Mouse (Mus musculus) stomach, embryonic 14.5 days (tissue): ENCODE measurements at regions not wholly inside any gene's neighbourhood (a gene's known extent, or its start where the extent isn't known, plus 50 kb on each side); places are given as distances from the start of the nearest gene placed in this dataset.

ENCODE experiments used
- ATAC-seq: fragments of 200-750 bp; cut with Nextera tagmentation; 2 replicates; pipeline ENCODE4 v1.8.0; 2017; ENCODE audit warnings: low read depth, moderate TSS enrichment; ENCODE audit not compliant: insufficient number of reproducible peaks, insufficient read depth, low FRiP score
- H3K27ac ChIP-seq: fragments of 300-500 bp; sonication (generic); 2 replicates; pipeline ENCODE4 v1.5.1; 2014; ENCODE audit warnings: mild to moderate bottlenecking, low read length, moderate library complexity, mixed read lengths
- H3K27me3 ChIP-seq: fragments of 300-500 bp; sonication (generic); 2 replicates; pipeline ENCODE4 v1.6.1; 2014; ENCODE audit warnings: low read length, control low read depth, mixed read lengths; ENCODE audit not compliant: control insufficient read depth, insufficient read depth
- H3K36me3 ChIP-seq: fragments of 300-500 bp; sonication (generic); 2 replicates; pipeline ENCODE4 v1.6.1; 2014; ENCODE audit warnings: mild to moderate bottlenecking, control low read depth, low read length, moderate library complexity, mixed read lengths; ENCODE audit not compliant: control insufficient read depth, insufficient read depth
- H3K4me1 ChIP-seq: fragments of 300-500 bp; sonication (generic); 2 replicates; pipeline ENCODE4 v1.6.1; 2014; ENCODE audit warnings: low read length, control low read depth, mixed read lengths; ENCODE audit not compliant: control insufficient read depth, insufficient read depth
- H3K4me2 ChIP-seq: fragments of 300-500 bp; sonication (generic); replicated peaks from 2 replicates; pipeline ENCODE4 v1.6.1; 2014; ENCODE audit warnings: low read depth, low read length, control low read depth
- H3K4me3 ChIP-seq: fragments of 300-500 bp; sonication (generic); 2 replicates; pipeline ENCODE4 v1.5.1; 2014; ENCODE audit warnings: low read depth, low read length, control low read depth
- H3K9ac ChIP-seq: fragments of 300-500 bp; sonication (generic); replicated peaks from 2 replicates; pipeline ENCODE4 v1.6.1; 2014; ENCODE audit warnings: low read depth, mild to moderate bottlenecking, control low read depth, low read length, moderate library complexity, mixed read lengths
- H3K9me3 ChIP-seq: fragments of 300-500 bp; sonication (generic); 2 replicates; pipeline ENCODE4 v1.6.1; 2016; ENCODE audit warnings: low read depth, low read length, control low read depth; ENCODE audit not compliant: control insufficient read depth
- WGBS: fragments of 180-500 bp; shearing (Covaris S2); extraction: QIAGEN DNeasy Blood & Tissue Kit; methylation state at CpG from one replicate; pipeline ENCODE4 v1.1.7; 2014; 5-methylcytosine and 5-hydroxymethylcytosine counted together

DNA sequence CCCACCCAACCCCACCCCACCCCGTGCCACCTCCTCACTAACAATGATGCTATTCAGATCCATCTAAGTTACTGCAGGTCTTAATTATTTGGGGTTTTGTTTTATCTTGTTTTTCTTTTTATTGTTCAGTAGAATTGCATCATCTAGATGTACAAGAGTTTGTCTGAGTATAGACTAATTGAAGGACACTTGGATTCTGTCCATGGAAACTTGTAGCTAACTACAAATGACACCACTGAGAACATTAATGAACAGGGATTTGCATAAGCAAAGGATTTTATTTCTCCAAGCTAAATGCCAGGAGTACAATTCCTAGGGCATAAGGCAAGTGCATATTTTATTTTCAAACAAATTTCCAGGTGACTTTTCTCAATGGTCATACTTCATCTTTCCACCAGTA lies 318.4 kb upstream of the Slc7a11 start:
- Histone ChIP-seq H3K4me1 (no peaks in the 10 kb centered on the region), H3K27ac (no peak overlapping the region), H3K27me3 (no peaks in the 10 kb centered on the region), H3K9me3 (no peaks in the 10 kb centered on the region), H3K9ac (no peak overlapping the region), H3K4me3 (no peak overlapping the region), H3K4me2 (no peak overlapping the region), H3K36me3 (no peaks in the 10 kb centered on the region)
- 0% methylated on average over 1 of the region's 1 CpGs for WGBS
- no peak for ATAC-seq

DNA sequence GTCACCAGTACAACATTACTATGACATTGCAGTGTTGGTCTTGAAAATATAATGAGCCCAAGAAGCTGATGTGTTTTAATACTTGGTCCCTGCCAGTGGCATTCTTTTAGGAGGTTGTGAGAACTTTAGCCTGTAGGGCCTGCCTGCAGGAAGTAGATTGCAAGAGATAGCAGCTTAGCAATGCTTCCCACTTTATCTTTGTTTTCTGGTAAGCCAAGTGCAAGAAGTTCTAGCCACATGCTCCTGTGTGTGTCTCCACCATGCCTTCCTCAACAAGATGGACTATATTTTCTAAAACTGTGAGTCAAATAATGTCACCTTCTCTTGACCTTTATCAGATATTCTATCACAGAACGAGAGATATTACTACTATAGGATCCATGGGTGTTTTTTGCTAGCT lies 314.7 kb upstream of the Slc7a11 start:
- H3K4me1 ChIP-seq: no peaks in the 10 kb centered on the region
- WGBS: 94% methylated on average over 1 of the region's 1 CpGs

DNA sequence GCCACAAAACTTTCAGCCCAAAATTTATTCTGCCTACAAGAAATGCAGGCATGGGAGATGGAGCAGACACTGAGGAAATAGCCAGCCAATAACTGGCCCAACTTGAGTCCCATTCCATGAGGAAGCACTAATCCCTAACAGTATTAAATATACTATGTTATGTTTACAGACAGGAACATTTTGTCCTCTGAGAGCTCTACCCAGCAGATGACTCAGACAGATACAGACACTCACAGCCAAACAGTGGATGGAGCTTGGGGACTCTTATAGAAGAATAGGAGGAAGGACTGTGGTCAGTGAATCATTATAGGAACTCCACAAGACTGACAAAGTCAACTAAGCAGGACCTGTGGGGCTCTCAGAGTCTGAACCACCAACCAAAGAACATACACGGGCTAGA lies 293.8 kb upstream of the Slc7a11 start:
- Histone ChIP-seq H3K4me2 (no peak overlapping the region), H3K4me1 (no peaks in the 10 kb centered on the region), H3K27me3 (no peaks in the 10 kb centered on the region), H3K4me3 (no peak overlapping the region), H3K9me3 (no peaks in the 10 kb centered on the region), H3K27ac (no peak overlapping the region), H3K9ac (no peak overlapping the region), H3K36me3 (no peaks in the 10 kb centered on the region)
- 81% methylated on average over 1 of the region's 1 CpGs for WGBS
- no peak for ATAC-seq

More for the DNA sequence above, 314.7 kb upstream of the Slc7a11 start:
- ATAC-seq: no peak
- Histone ChIP-seq H3K9ac (no peak overlapping the region), H3K4me2 (no peak overlapping the region), H3K27me3 (no peaks in the 10 kb centered on the region), H3K9me3 (no peaks in the 10 kb centered on the region), H3K36me3 (no peaks in the 10 kb centered on the region), H3K4me3 (no peak overlapping the region), H3K27ac (no peak overlapping the region)

DNA sequence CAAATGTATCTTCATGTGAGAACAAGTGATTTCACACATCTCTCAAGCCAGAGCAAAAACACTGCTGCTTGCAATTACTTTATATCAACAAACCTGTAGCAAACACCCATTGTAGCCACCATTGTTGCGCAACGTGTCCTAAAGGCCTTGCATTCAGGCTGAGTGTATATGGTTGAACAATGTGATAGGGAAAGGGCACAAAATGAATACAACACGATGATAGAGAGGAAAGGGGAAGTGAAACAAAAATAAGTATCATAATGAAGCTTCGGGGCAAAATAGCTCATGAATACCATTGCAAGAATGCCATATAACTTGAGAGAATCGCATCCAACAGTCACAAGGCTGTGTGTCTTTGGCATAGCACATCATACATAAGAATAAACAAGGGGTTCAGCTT lies 275.6 kb upstream of the Slc7a11 start:
- no peak for ATAC-seq
- Histone ChIP-seq H3K4me1 (no peaks in the 10 kb centered on the region), H3K27me3 (no peaks in the 10 kb centered on the region), H3K36me3 (no peaks in the 10 kb centered on the region), H3K9me3 (no peaks in the 10 kb centered on the region), H3K9ac (no peak overlapping the region), H3K27ac (no peak overlapping the region), H3K4me3 (no peak overlapping the region), H3K4me2 (no peak overlapping the region)
- WGBS: 83% methylated on average over 5 of the region's 5 CpGs

DNA sequence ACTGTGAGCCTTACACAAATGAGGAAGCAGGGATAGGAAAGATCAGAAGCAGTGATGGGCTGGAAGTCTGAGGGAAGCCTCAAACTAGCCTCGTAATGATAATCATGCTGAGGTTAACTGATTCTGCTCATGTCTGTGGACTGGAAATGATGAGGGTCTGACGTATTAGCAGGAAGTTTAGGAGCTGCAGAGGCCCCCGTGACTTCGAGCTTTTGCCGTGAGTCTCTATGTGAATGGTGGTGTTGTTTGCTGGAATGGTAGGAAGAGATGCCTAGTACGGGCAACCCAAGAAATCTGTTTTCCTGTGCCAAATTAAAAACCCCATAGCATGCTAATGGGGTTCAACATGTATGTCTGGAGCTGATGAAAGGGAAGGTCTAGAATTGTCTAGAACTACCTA lies 270.0 kb upstream of the Slc7a11 start:
- no peak overlapping the region for H3K4me2 ChIP-seq
- no peaks in the 10 kb centered on the region for H3K27me3 ChIP-seq
- WGBS: 86% methylated on average over 6 of the region's 6 CpGs
- no peaks in the 10 kb centered on the region for H3K9me3 ChIP-seq
- H3K36me3 ChIP-seq: no peaks in the 10 kb centered on the region
- no peak for ATAC-seq
- no peak overlapping the region for H3K27ac ChIP-seq
- H3K4me3 ChIP-seq: no peak overlapping the region
- no peak overlapping the region for H3K9ac ChIP-seq
- no peaks in the 10 kb centered on the region for H3K4me1 ChIP-seq

DNA sequence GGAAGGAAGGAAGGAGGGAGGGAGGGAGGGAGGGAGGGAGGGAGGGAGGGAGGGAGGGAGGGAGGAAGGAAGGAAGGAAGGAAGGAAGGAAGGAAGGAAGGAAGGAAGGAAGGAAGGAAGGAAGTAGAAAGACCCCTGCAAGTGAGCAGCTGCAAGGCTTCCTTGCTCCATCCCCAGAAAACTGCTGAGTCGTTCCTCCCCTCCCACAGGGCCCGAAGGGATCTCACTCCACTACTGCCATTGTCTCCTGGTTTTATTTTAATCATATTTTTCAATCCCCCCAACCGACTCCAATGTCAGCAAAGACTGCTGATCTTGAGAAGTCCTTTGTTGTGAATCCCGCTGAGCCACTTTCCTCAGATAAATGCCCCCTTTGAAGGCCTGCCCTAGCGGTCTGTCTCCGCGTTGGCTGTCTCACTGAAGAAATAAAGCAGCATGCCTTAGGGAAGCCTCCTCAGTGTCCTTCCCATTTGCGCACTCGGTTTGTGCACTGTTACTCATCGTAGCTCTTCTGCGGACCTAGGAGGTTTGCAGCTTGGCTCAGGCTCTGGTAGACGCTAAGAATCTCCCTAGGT lies 266.1 kb upstream of the Slc7a11 start:
- Histone ChIP-seq H3K9me3 (no peaks in the 10 kb centered on the region), H3K36me3 (no peaks in the 10 kb centered on the region), H3K9ac (no peak overlapping the region), H3K4me3 (no peak overlapping the region), H3K27ac (no peak overlapping the region), H3K27me3 (no peaks in the 10 kb centered on the region), H3K4me2 (no peak overlapping the region), H3K4me1 (no peaks in the 10 kb centered on the region)
- WGBS: 30% methylated on average over 12 of the region's 12 CpGs
- no peak for ATAC-seq

DNA sequence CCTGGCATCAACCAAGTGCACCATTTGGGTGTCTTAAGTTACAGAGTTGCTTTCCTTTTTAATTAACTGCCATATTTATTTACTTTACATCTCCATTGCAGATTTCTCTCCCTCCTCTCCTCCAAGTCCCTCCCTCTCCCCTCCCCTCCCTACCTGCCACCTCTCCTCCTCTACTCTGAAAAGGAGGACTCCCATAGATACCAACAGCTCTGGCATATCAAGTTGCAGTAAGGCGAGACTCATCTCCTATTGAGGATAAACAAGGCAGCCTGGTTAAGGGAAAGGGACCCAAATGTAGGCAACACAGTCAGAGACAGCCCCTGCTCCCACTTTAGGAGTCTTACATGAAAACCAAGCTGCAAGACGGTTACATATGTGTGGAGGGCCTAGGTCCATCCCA lies 263.3 kb upstream of the Slc7a11 start:
- no peaks in the 10 kb centered on the region for H3K36me3 ChIP-seq

DNA sequence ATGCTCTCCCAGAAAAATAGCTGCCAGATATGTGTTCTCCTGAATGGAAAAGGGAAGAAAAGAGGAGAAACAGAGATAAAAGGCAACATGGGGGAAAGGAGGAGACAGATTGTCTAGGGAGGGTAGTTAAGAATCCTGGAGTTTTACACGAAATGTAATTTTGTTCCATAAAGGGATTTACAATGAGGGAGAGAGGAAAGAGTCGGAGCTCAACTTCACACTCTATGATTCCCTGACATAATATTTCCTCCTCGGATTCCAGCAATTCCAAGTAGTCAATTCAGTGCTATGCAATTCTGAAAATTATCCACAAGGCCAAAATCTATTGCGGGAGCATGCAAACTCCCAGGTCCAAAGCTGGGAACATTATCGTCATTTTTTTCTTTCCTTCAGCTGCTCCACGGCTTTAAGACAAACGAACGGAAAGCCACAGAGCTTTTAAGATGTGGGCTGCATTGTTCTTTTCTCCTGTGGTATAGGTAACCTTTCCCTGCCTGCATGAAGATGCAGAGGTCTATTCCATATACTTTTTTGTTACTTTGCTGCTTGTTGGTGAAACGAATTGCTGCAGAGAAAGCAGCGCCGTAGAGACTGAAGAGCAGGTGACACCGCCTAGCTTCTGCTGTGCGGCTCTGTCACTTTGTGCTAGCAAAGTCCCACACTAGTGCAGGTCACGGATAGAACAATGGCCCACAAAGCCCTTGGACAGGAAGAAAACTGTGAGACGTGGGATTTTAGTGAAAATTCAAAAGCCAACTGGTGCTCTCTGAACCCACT lies 251.7 kb upstream of the Slc7a11 start:
- Histone ChIP-seq H3K4me2 (no peak overlapping the region), H3K9ac (no peak overlapping the region), H3K36me3 (no peaks in the 10 kb centered on the region), H3K9me3 (no peaks in the 10 kb centered on the region), H3K27ac (peak overlapping the region; percentile 22; the same call in 1 of the 2 replicates), H3K4me3 (no peak overlapping the region), H3K27me3 (no peaks in the 10 kb centered on the region), H3K4me1 (no peaks in the 10 kb centered on the region; the same call in 1 of the 2 replicates)
- 55% methylated on average over 15 of the region's 15 CpGs for WGBS
- no peak for ATAC-seq

More for the DNA sequence above, 263.3 kb upstream of the Slc7a11 start:
- H3K27me3 ChIP-seq: no peaks in the 10 kb centered on the region
- WGBS: 53% methylated on average over 2 of the region's 2 CpGs
- H3K4me2 ChIP-seq: no peak overlapping the region
- H3K27ac ChIP-seq: no peak overlapping the region
- no peak overlapping the region for H3K4me3 ChIP-seq
- H3K9me3 ChIP-seq: peaks cover 3% of the 10 kb centered on the region; the same call in 1 of the 2 replicates
- H3K9ac ChIP-seq: no peak overlapping the region
- no peaks in the 10 kb centered on the region for H3K4me1 ChIP-seq
- no peak for ATAC-seq
